Mouse (Mus musculus) lung, embryonic 14.5 days (tissue): ENCODE measurements around the gene Kcnj3. TPM values are rescaled to one million over a fixed set of nuclear protein-coding genes. Genes with fewer than 3 reads are reported as not detected.
"Not testable (repeated sequence)": the region's sequence is repeated elsewhere in the genome, so short reads cannot be mapped to it uniquely, and the experiment has no call there.

Source experiments
- ATAC-seq: fragments of 200-750 bp; cut with Nextera tagmentation; 2 replicates; pipeline ENCODE4 v1.8.0; 2017; ENCODE audit warnings: mild to moderate bottlenecking, moderate TSS enrichment, moderate library complexity; ENCODE audit not compliant: insufficient read depth
- DNase-seq: peaks from one replicate; pipeline ENCODE4 v3.0.0-alpha.2; 2015
- H3K27ac ChIP-seq: fragments of 300-500 bp; sonication (generic); 2 replicates; pipeline ENCODE4 v1.5.1; 2014; ENCODE audit warnings: low read depth, mild to moderate bottlenecking, moderate library complexity
- H3K27me3 ChIP-seq: fragments of 300-500 bp; sonication (generic); 2 replicates; pipeline ENCODE4 v1.6.1; 2014; ENCODE audit warnings: low read length, control low read depth; ENCODE audit not compliant: insufficient read depth
- H3K36me3 ChIP-seq: fragments of 300-500 bp; sonication (generic); 2 replicates; pipeline ENCODE4 v1.6.1; 2014; ENCODE audit warnings: control low read depth; ENCODE audit not compliant: insufficient read depth
- H3K4me1 ChIP-seq: fragments of 300-500 bp; sonication (generic); 2 replicates; pipeline ENCODE4 v1.6.1; 2014; ENCODE audit warnings: antibody characterized with exemption, control low read depth; ENCODE audit not compliant: insufficient read depth
- H3K4me2 ChIP-seq: fragments of 300-500 bp; sonication (generic); 2 replicates; pipeline ENCODE4 v1.6.1; 2014; ENCODE audit warnings: mild to moderate bottlenecking
- H3K4me3 ChIP-seq: fragments of 300-500 bp; sonication (generic); 2 replicates; pipeline ENCODE4 v1.5.1; 2014; ENCODE audit warnings: low read depth, low read length
- H3K9ac ChIP-seq: fragments of 300-500 bp; sonication (generic); 2 replicates; pipeline ENCODE4 v1.6.1; 2014
- H3K9me3 ChIP-seq: fragments of 300-500 bp; sonication (generic); 2 replicates; pipeline ENCODE4 v1.6.1; 2016; ENCODE audit warnings: low read depth, low read length, control low read depth
- CTCF ChIP-seq: IDR thresholded peaks from 2 replicates; pipeline ENCODE4 v1.5.1; 2016; ENCODE audit warnings: antibody characterized with exemption, low read depth
- WGBS: fragments of 180-500 bp; shearing (Covaris S2); extraction: QIAGEN DNeasy Blood & Tissue Kit; methylation state at CpG from one replicate; pipeline ENCODE4 v1.1.7; 2014; 5-methylcytosine and 5-hydroxymethylcytosine counted together
- polyA plus RNA-seq: library from polyadenylated mRNA; unstranded; fragments of >200 nt; fragmentation: Nextera tagmentation; extraction: Ambion mirVana; gene quantifications from 2 replicates; pipeline ENCODE4 v1.2.1, GENCODE M21; 2014

Gene Kcnj3
- polyA plus RNA-seq, 1 experiment from 2014 or later, result 0.08 TPM

DNA sequence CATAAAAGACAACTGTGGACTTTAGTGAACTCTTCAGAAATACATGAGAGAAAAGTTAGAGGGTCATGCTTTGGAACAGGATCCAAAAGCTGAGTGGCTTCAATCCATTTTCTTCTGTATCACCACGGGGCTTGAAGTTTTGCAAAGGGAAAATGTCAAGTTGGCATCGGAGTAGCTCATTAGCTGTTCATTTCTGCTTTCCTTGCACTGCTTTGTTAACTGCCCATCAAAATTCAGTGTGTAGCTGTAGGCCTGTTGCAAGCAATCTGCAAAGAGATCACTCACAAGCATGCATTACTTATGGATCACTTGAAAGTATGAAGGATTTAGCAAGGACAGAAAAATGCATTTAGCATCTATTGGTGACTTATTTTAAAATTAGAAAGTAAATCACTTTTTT, 33.4 kb downstream of the Kcnj3 start:
- H3K9me3 ChIP-seq, result no peaks in the 10 kb centered on the region
- ATAC-seq (no peak), DNase-seq (peak; percentile 1)
- no peak overlapping the region for H3K27ac ChIP-seq
- H3K27me3 ChIP-seq, result no peaks in the 10 kb centered on the region
- H3K4me1 ChIP-seq, result no peaks in the 10 kb centered on the region
- no peak overlapping the region for H3K4me2 ChIP-seq
- H3K9ac ChIP-seq, result no peak overlapping the region
- no peak overlapping the region for H3K4me3 ChIP-seq
- TF ChIP-seq CTCF, result no peak
- no peaks in the 10 kb centered on the region for H3K36me3 ChIP-seq
- 49% methylated on average over 2 of the region's 2 CpGs for WGBS

GRCm38 (mm10) chr2:55470006-55470405, 34.2 kb downstream of the Kcnj3 start:
- H3K36me3 ChIP-seq, result no peaks in the 10 kb centered on the region
- ATAC-seq, result no peak
- DNase-seq, result peak; percentile 62

GRCm38 (mm10) chr2:55479511-55479910, 43.7 kb downstream of the Kcnj3 start:
- no peak for ATAC-seq
- no peak for TF ChIP-seq CTCF
- 74% methylated on average over 4 of the region's 4 CpGs for WGBS

More at GRCm38 (mm10) chr2:55470006-55470405, 34.2 kb downstream of the Kcnj3 start:
- no peak overlapping the region for H3K9ac ChIP-seq
- H3K27ac ChIP-seq, result no peak overlapping the region
- no peak for TF ChIP-seq CTCF
- no peaks in the 10 kb centered on the region for H3K9me3 ChIP-seq
- H3K27me3 ChIP-seq, result no peaks in the 10 kb centered on the region
- no peaks in the 10 kb centered on the region for H3K4me1 ChIP-seq
- WGBS, result 58% methylated on average over 2 of the region's 2 CpGs
- no peak overlapping the region for H3K4me2 ChIP-seq
- H3K4me3 ChIP-seq, result no peak overlapping the region

DNA sequence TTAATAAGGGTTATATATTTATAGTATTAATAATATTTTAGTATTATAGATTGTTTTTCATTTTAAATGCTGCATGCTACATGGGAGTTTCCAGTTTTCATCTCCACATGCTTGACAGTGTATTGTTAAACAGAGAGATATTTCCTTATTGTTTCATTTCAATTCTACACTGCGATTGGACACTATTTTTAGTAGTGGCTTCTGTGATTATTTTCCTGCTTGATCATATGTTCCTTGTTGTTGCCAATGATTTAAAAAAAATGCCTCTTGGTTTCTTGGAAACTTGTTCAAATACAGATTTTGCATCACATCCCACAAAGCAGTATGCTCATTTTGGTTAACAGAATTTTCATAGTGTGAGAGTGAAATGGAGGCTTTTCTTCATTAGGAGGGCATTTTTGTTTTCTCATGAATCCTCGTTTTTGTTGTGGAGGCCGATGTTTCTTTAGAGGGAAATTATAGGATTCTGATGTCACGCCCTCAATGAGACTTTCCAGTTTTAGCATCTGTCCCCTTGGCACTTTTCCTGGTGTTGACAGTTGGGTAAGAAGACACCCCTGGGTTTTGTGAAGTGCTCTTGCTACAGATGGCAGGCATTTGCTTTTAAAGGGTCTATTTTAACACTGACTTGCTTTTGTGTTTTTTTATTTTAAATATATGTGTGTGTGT, 44.3 kb downstream of the Kcnj3 start:
- no peak overlapping the region for H3K4me3 ChIP-seq
- DNase-seq (peak; percentile 28), ATAC-seq (no peak)
- H3K9me3 ChIP-seq, result no peaks in the 10 kb centered on the region
- H3K27me3 ChIP-seq, result no peaks in the 10 kb centered on the region
- no peak overlapping the region for H3K9ac ChIP-seq
- H3K36me3 ChIP-seq, result no peaks in the 10 kb centered on the region
- TF ChIP-seq CTCF, result no peak
- no peak overlapping the region for H3K27ac ChIP-seq
- no peak overlapping the region for H3K4me2 ChIP-seq
- H3K4me1 ChIP-seq, result no peaks in the 10 kb centered on the region
- WGBS, result 67% methylated on average over 4 of the region's 4 CpGs

More at GRCm38 (mm10) chr2:55479511-55479910, 43.7 kb downstream of the Kcnj3 start:
- Histone ChIP-seq H3K36me3 (no peaks in the 10 kb centered on the region), H3K9me3 (no peaks in the 10 kb centered on the region), H3K4me1 (no peaks in the 10 kb centered on the region), H3K27ac (no peak overlapping the region), H3K9ac (no peak overlapping the region), H3K27me3 (no peaks in the 10 kb centered on the region), H3K4me2 (no peak overlapping the region), H3K4me3 (no peak overlapping the region)
- no peak for DNase-seq

DNA sequence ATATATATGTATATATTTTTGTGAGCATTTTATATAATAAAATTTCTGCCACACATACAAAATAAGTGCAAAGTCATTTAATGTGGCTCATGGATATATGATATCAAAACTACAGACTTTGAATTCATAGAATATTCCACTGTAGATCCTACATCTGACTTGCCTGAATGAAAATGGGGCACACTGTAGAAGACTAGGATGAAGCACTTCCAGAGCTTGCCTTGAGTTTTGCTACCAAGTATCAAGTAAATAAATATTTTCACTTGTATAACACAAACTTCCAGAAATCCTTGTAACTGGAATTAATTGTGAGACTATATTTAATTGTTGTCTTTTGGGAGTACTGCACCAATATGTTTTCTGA, 44.8 kb downstream of the Kcnj3 start:
- Histone ChIP-seq H3K9me3 (no peaks in the 10 kb centered on the region), H3K4me2 (no peak overlapping the region), H3K27me3 (no peaks in the 10 kb centered on the region), H3K4me3 (no peak overlapping the region), H3K9ac (no peak overlapping the region), H3K4me1 (no peaks in the 10 kb centered on the region), H3K36me3 (no peaks in the 10 kb centered on the region), H3K27ac (no peak overlapping the region)
- no peak for TF ChIP-seq CTCF
- DNase-seq (no peak), ATAC-seq (no peak)

GRCm38 (mm10) chr2:55485500-55486129, 49.8 kb downstream of the Kcnj3 start:
- WGBS, result 76% methylated on average over 7 of the region's 7 CpGs
- ATAC-seq, H3K27me3 ChIP-seq, H3K4me1 ChIP-seq, H3K4me2 ChIP-seq, DNase-seq, H3K9me3 ChIP-seq, H3K9ac ChIP-seq, H3K36me3 ChIP-seq, H3K4me3 ChIP-seq, H3K27ac ChIP-seq: not testable (repeated sequence)

- ATAC-seq (no peak), DNase-seq (peak; percentile 2)
- no peak overlapping the region for H3K9ac ChIP-seq
- H3K27ac ChIP-seq, result no peak overlapping the region
- no peak for TF ChIP-seq CTCF
- H3K4me1 ChIP-seq, result no peaks in the 10 kb centered on the region
- no peak overlapping the region for H3K4me3 ChIP-seq
- H3K36me3 ChIP-seq, result no peaks in the 10 kb centered on the region
- H3K27me3 ChIP-seq, result no peaks in the 10 kb centered on the region
- H3K9me3 ChIP-seq, result no peaks in the 10 kb centered on the region
- 50% methylated on average over 9 of the region's 9 CpGs for WGBS
- H3K4me2 ChIP-seq, result no peak overlapping the region
Measured at GRCm38 (mm10) chr2:55503390-55504176, 67.8 kb downstream of the Kcnj3 start.
